Mouse (Mus musculus) inflammation-experienced regulatory T-cells, adult 6 months (primary cell): ENCODE results near the gene Rbpms2. TPM values are rescaled to one million over a fixed set of nuclear protein-coding genes. Genes with fewer than 3 reads are reported as not detected.
"Not testable (repeated sequence)": the region's sequence is repeated elsewhere in the genome, so short reads cannot be mapped to it uniquely, and the experiment has no call there.

Experiments used
- ATAC-seq: one replicate; pipeline ENCODE4 v1.8.0; 2017
- polyA plus RNA-seq, 3 experiments: library from polyadenylated mRNA; unstranded; fragments of 100-300 nt; shearing (Covaris generic); gene quantifications; one replicate each; pipeline ENCODE4 v1.2.1; 2017

Gene Rbpms2
- polyA plus RNA-seq, 3 experiments from 2014 or later, result 1.0 TPM; not detected in 2

DNA sequence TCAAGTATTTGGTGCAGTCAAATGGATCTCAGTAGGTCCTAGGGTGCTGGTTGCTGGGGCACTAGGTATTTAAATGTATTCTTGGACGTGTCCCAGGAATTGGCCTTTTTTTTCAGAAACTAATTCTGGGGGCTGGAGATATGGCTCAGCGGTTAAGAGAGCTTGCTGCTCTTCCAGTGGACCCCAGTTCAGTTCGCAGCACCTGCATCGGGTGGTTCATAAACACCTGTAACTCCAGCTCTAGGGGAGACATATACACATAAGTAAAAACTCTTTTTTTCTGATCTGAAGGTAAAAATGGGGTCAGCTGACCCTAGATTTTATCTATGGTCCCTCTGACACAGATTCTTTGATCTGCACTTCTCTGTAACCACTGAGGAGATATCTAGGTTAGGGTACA is 8.3 kb upstream of the Rbpms2 start:
- ATAC-seq, result no peak

DNA sequence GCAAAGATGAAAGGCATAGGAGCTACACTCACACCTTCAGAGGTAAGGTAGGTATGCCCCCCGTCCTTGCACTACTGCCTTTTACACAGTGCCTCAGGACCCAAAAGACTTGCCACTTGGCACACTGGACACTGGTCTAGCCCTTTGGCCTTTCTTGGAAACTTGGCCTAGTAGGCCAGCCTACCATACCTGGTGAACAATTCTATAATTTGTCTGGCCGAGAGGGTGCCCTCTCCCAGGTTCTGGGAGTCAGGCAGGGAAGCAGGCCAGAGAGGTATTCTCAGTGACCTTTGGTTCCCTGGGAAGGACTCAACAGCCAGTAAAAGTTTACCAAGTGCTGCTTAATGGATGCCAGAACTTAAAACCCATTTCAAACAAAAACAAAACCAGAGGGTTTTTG is 7.8 kb upstream of the Rbpms2 start:
- ATAC-seq, result no peak

DNA sequence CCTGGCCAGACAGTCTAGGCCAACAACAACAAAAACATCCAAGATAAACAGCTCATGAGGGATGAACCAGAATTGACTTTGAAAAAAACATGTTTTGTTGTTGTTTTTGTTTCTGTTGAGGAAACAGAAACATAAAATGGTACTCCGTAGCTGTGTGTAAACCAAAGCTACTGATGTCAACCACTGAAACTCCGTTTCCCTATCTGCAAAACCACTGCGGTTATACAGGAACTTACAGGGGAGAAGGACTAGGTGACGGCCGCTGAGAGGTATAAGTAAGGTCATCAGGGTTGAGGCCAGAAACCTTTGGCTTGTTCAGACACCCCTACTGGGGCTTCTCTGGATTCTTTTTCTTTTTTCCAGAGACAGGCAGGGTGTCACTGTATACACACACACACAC is 6.6 kb upstream of the Rbpms2 start:
- no peak for ATAC-seq

DNA sequence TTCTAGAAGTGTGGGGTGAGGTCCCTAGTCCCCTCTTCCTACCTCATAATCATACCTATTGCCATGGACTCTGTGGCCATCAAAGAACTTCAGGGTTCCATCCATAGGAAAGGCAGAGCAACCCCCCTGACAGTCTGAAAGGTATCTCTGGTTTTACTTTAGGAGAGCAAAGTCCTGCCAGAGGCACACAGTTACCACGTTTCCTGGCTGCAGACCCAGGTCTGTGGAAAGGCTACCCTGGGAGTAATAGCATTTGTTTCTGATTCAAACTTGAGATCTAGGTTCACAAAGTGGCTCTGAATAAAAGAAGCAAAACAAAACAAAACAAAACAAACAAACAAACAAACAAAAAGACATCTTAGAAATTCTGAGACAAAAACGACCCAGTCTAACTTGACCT is 5.2 kb upstream of the Rbpms2 start:
- no peak for ATAC-seq

DNA sequence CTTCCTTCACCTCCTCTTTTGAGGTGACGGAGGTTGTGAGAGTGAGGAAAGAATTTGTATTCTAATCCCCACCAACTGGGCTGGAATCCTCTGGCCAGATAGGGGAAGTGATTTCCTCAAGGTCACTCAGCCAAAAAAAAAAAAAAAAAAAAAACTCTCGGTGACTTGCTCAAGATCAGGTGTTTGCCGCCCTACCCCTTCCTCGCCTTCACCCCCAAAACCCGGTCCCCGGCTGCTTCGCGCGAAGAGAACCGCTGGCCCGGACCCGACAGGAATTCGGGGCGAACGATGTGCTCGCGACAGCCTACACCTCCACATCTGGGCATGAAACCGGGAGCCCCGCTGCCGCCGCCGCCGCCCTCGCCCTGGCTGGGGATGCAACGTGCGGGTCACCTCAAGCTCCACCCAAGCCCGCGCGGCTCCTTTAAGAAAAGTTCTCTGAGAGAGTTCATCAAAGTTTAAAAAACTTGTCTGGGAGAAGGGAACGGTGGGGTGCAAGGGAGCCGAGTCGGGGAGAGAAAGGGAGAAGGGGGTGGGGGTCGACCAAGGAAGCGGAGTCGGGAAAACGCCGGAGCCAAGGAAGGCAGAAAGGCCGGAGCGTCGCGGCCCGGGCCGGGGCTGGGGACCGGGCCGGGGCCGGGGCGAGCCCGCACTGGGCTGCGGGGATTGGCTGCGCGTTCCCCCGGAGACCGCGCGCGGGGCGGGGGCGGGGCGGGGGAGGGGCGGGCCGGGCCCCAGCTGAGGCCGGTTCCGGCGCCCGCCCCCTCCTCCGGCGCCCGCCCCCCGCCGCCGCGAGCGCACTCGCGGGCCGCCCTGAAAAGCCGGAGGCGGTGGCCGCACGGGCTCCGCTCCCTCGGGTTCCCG is 551 bp downstream of the Rbpms2 start:
- peak; percentile 25 for ATAC-seq

DNA sequence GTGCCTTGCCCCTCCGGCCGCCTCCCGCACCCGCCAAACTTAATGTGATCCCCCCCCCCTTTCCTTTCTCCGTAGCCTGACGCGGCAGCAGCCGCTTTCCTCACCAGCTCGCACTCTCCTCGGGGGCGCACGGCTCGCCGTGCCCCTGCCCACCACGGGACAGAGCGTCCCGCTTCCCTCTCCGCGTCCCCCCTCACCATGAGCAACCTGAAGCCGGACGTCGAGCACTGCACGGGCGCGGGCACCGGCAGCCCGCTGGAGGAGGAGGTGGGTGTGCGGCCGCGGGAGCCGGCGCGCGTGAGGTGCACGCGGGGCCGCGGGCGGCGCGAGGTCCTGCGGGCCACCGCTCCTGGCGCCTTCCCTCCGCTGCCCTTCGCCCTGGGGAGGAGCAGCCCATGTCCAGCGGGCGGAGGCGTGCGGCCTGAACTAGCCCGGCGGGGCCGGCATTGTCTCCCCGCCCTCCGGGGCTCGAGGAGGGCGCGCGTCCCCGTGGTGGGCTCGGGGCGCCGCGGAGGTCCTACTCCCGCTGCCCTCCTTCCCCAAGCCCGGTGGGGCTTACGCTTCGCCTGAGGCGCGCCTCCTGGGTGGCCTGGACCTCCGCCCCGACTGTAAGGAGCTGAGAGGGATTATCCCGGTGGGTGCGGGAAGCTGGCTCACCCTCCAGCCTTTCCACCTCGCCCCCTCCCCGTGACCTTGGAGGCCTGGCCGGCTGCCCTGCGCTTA is 1.3 kb downstream of the Rbpms2 start:
- ATAC-seq, result peak; percentile 25

DNA sequence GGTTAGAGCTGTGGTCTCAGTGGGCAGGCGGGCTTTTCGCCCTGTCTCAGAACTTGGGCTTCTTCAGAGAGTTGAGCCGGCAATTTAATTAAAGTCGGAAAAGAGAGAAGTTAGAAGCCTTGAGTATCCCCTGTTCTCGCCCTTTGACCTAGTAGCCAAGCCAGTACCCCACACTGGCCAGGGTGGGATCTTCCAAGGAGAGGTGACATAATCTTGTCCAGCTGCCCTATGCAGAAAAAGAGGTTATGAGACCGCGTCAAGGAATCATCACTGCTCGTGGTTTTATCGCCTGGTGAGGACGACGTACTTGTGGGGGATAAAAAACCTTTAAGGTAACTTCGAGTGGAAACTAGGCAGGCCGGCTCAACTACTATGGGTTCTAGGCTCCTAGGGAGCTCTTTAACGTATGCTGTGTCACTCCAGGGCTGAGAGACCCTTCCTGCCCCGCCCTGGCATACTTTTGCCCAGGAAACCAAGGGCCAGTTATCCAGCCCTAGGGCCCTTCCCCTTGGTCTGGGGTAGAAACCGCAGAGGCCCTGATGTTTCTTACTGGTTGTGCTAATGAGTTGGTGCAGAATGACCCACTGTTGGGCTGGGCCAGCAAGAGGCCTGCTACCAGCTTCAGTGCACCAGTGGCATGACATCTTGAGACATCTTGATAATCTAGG is 2.0 kb downstream of the Rbpms2 start:
- no peak for ATAC-seq

DNA sequence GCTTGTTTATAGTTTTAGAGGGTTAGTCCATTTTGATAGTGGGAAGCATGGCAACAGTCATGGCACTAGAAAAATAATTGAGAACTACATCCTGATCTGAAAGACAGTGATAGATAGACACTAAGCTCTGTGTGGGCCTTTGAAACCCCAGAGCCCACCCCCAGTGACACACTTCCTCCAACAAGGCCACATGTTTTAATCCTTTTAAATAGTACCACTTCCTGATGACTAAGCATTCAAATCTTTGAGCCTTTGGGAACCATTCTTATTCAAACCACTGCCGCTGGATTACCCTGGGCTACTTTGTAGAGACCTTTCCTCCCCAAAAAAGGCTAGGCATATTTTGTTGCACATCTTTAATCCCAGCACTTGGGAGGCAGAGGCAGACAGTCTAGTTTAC is 6.3 kb downstream of the Rbpms2 start:
- ATAC-seq, result no peak

DNA sequence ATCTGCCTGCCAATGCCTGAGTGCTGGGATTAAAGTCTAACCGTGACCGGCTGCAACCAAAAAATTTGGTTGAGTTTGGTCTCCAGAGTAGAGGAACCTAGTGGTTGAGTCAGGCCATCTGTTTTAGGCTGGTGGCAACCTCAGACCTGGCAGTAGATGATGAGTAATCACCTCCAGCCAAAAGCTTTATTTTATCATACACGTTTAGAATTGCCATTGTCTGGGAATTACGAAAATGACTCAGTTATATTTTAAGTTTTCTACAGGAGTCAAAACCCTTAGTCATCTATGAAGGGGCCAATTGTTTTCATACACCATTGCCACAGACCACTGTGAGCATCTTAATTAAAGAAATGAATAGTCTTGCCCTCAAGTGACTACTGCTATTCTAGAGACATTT is 7.5 kb downstream of the Rbpms2 start:
- ATAC-seq, result no peak

DNA sequence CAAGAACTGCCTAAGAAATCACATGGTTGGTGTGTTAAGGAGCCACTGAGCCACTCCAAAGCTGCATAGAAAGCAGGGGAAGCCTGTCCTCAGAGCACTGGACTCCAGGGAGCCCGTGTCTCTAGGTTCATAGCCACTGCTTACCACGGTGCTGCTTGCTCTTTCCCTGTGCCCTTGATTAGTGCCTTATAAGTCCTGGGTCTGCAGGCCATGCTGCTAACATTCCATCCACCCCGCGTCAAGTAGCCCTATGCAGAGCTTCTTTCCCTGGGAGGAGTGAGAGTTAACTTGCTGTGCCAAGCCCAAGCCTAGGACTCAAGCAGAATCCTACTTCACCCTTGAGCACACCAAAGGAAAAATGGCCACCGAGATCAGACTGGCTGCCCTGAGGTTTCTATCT is 9.6 kb downstream of the Rbpms2 start:
- no peak for ATAC-seq

DNA sequence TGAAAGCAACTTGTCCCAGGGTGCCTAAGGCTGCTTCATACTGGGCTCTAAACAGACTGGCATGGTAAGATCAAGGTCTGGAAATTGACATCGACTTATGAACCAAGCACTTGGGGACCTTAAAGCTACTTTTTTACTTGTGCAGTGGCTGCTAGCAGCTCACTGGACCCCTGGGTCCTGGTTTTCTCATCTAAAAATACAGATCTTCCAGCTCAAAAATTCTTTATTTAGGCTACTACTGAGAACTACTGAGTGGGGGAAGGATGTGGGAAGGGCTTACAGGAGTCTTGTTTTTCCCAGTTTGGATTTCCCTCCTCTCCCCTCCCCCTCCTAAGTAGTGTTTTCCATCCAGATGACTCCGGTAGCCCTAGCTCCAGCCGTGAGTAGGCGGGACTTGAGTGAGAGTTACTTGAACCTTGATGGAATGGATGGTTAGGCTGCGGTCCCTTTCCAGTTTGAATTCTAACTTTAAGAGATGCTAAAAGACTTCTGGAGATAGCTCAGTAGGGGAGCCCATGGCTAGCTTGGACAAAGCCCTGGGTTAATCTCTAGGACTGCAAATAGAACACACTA is 11.5 kb downstream of the Rbpms2 start:
- ATAC-seq, result no peak

DNA sequence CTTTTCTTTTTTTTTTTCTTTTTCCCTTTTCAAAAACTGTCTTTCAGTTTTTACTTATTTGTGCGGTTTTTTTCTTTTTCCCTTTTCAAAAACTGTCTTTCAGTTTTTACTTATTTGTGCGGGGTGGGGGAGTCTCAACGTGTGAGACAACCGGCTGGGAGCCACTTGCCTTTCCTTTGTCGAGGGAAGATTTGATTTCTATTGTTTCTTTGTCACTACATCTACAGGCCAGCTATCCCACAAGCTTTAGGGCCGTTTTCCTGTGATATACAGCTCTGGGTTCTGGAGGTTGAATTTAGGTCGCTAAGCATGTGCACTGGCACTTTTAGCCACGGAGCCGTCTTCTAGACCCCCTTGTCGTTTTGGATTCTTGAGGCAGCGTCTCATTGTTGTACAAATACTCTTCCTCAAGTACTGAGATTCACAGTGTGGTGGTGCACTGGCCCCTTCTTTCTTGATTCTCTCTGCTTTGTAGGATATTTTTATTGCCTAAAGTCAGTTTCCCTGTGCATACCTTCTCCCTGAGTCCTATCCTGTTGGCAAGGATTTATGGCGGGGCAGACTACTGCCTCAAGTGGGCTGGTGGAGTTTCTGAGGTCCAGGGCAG is 12.1 kb downstream of the Rbpms2 start:
- ATAC-seq, result no peak

DNA sequence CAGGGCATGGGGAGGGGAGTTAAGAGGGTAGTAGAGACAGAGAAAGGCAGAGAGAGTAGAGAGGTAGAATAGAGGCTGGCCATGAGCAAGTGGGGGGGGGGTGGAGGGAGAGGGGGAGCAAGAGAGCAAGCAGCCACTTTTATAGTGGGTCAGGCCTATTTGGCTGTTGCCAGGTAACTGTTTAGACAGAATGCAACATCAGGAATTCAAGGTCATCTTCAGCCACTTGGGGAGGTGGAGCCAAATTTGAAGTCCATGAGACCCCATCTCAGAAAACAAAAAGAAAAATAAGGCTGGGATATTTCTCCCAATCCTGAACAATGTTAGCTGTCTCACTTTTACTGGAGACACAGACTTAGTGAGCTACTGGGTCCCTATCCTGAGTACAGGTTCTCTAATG is 13.1 kb downstream of the Rbpms2 start:
- no peak for ATAC-seq

DNA sequence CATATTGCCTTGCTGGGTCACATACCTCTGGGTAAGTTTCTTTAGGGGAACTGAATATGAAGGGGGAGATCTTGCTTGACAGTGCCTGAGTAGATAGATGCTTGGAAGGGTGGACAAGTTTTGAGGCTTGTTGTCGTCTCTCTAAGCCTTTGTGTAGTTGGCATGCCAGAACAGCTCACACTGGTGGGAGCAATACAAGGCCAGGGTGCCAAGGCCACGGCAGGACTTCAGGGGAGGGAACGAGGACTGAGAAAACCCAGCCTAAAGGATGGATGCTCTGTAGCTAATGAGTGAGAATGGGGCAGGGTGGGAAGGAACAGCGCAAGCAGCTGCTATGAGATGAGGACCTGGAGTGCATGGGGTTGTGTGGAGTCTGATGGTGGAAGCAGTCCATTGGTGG is 15.5 kb downstream of the Rbpms2 start:
- no peak for ATAC-seq

DNA sequence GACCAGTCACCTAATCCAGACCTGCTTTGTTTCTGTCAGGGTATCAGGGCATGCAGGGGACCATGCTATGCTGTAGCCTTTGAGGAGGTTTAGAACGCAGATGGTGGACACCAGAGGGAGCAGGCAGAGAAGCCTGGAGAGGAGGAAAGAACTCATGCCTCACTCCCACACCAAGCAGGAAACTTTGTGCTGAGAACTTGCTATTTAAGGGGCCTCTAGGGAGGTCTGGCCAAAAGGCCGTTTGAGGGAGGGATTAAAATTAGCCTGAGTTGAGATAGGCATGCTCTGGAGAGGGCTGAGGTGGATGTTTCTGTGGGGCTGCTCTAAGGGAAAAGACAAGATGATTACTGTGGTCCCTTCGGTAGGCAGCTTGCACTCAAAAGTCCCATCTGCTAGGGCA is 16.5 kb downstream of the Rbpms2 start:
- no peak for ATAC-seq

DNA sequence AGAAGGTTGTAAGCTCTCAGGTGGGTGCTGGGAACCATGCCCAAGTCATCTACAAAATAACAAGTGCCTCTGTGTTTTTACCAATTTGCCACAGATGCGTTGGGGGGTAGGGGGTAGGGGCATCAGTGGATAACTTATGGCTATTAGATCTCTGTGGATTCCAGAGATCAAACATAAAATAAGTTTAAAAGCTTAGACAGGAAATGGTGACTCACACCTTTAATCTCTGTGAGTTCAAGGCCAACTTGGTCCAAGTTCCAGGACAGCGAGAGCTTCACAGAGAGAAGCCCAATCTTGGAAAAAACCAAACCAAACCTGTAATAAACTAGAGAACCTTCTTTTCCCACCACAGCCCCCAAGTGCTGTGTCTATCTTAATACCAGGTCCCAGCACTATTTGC is 17.3 kb downstream of the Rbpms2 start:
- ATAC-seq, result no peak

DNA sequence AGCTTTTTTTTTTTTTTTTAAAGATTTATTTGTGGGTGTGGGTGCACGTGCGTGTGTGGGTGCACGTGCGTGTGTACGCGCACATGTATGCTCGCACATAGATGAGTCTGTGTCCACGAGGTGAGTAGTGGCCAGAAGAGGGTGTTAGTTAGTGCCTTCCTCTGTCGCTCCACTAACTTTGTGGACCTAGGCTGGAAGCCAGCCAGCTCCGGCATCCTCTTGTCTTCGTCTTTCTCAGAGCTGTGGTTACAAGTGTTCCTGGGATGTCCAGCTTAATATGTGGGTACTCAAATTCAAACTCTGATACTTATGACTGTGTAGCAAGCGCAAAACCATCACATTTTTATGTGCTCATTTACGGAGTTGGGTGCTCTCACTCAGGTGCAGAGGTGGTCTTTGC is 19.3 kb downstream of the Rbpms2 start:
- ATAC-seq, result no peak

DNA sequence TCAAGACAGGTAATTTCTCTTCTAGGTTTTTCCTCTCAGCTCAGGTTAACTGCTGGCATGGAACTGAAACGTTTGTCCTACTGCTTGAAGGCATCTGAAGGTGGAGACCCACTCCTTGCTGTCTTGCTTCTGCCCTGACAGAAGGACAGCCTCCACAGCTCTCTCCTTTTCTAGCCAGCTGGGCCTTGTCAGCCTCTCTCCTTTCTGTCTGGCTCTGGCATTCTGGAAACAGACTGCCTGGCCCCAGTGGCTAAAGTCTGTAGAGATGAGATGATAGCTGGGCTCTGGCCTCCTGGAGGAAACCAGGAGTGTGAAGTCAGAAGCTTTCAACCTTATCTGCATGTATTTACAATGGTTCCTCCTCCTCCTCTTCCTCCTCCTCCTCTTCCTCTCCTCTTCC is 20.5 kb downstream of the Rbpms2 start:
- ATAC-seq, result no peak

DNA sequence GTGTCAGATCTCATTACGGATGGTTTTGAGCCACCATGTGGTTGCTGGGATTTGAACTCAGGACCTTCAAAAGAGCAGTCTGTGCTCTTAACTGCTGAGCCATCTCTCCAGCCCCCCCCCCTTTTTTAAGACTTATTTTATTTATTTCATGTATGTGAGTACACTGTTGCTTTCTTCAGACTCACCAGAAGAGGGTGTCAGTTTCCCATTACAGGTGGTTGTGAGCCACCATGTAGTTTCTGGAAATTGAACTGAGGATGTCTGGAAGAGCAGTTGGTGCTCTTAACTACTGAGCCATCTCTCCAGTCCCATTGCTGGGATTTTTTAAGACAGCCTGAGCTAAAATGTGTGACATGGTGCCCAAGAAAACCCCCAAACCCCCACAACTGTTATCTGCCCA is 22.5 kb downstream of the Rbpms2 start:
- ATAC-seq, result not testable (repeated sequence)

DNA sequence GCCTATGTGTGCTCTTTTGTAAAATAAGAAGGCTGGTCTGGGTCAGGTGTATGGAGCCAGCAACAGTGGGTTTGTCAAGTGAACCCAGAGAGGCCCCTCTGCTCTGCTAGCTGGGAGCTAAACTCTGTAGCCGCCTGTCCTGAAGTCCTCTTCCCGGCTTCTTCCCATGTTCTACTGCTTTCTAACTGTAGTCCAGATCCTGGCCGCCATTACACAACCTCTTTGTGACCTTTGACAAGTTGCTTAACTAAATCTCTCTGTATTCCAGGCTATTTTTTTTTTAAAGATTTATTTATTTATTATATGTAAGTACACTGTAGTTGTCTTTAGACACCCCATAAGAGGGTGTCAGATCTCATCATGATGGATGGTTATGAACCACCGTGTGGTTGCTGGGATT is 24.3 kb downstream of the Rbpms2 start:
- no peak for ATAC-seq

DNA sequence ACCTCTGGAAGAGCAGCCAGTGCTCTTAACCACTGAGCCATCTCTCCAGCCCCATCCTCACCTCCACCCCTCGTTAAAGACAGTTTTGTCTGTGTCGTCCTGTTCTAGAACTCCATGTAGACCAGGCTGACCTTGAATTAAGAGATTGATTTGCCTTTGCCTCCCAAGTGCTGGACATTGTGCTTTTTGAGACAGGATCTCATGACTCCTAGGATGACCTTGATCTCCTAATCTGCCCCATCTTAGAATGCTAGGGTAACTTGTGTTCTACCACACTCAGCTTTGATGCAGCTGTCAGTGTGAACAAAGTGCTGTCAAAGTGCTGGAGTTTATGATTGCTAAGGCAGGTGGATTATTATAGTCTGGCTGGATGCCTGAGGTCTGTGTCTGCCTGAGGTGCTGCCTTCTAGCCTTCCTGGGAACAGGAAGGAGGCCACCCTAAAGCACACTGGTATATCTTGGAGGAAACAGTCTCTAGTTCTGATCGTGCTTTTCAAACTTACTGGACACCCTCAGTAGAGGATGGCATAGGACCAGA is 25.3 kb downstream of the Rbpms2 start:
- ATAC-seq, result no peak

DNA sequence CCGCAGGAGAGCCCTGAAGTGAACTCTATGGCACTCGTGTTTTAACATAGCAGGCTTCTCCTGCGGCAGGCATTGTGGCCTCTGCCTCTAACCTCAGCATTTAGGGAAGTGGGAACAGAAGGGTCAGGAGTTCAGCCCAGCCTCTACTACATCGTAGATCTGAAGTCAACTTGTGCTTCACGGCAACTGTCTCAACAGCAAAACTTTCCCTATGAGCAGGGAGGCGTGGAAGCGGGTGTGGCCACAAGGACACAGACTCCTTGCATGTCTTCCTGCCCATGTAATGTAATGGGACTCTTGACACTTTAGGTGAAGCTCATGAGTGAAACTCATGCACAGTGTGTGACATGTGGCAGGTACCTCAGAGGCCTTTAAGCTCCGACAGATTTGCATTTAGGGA is 26.1 kb downstream of the Rbpms2 start:
- no peak for ATAC-seq

DNA sequence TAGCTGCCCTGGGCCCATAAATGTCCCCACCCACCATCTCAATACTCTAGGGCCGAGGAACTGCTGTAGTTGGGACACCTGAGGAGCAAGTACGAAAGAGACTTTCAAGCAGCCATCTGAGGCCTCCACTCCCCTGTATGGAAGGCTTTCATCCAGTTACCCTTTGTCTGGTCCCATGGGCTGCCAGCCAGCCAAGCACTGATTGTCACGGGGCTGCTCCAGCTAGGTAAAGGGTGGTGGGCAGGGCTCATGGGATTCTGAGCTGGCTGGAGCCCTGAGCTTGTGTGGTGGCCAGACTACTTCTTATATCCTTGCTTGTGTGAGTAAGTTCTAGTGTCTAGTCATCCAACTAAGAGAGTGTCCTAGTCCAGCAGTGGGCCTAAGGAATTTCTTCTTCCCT is 27.8 kb downstream of the Rbpms2 start:
- ATAC-seq, result no peak
